Mouse (Mus musculus) CH12.LX (cell line): ENCODE results near the gene Amotl1. TPM values are rescaled to one million over a fixed set of nuclear protein-coding genes. Genes with fewer than 3 reads are reported as not detected.

ENCODE experiments used
- DNase-seq: peaks from one replicate; pipeline ENCODE4 v3.0.0-alpha.2; 2013; ENCODE audit errors: extremely low read depth
- H3K27ac ChIP-seq: 2 replicates; pipeline ENCODE4 v1.5.1; 2012; ENCODE audit warnings: low read depth, mild to moderate bottlenecking, control low read depth, moderate library complexity; ENCODE audit not compliant: insufficient read depth
- H3K27me3 ChIP-seq: replicated peaks from 2 replicates; pipeline ENCODE3; 2012; ENCODE audit warnings: inconsistent platforms
- H3K36me3 ChIP-seq, 2 experiments: replicated peaks in 1 of 2; 2 replicates each; pipeline versions ENCODE3 to v1.6.1; 2012; ENCODE audit warnings: inconsistent platforms in 1 of 2, low read length in 1 of 2, mild to moderate bottlenecking in 1 of 2, mixed read lengths in 1 of 2, moderate library complexity in 1 of 2; ENCODE audit not compliant: control insufficient read depth in 1 of 2, insufficient read depth in 1 of 2
- H3K4me1 ChIP-seq, 2 experiments: 2 replicates each; pipeline ENCODE4 v1.6.1; 2012; ENCODE audit warnings: inconsistent platforms in 1 of 2, moderate library complexity in 1 of 2; ENCODE audit not compliant: insufficient read depth in 2 of 2, control insufficient read depth in 1 of 2
- H3K4me2 ChIP-seq: 2 replicates; pipeline ENCODE4 v1.6.1; 2012; ENCODE audit warnings: low read depth, mild to moderate bottlenecking, control low read depth; ENCODE audit not compliant: poor library complexity, insufficient read depth, severe bottlenecking
- H3K4me3 ChIP-seq, 3 experiments: fragments of 150-350 bp in 1 of 3; sonication (generic) in 1 of 3; replicated peaks in 1 of 3; 2 replicates each; pipeline versions ENCODE3 to v1.5.1; 2011 to 2012; ENCODE audit warnings: low read depth in 2 of 3, low read length in 2 of 3, mild to moderate bottlenecking in 2 of 3, moderate library complexity in 2 of 3, control low read depth in 1 of 3, improper control_type of control experiment in 1 of 3, inconsistent platforms in 1 of 3, mixed read lengths in 1 of 3; ENCODE audit not compliant: poor library complexity in 1 of 3
- H3K79me2 ChIP-seq: replicated peaks from 2 replicates; pipeline ENCODE4 v1.6.1; 2012; ENCODE audit warnings: mild to moderate bottlenecking, moderate library complexity; ENCODE audit not compliant: control insufficient read depth, poor library complexity, insufficient read depth, severe bottlenecking; ENCODE audit errors: extremely low read depth
- H3K9ac ChIP-seq: 2 replicates; pipeline ENCODE4 v1.6.1; 2012; ENCODE audit warnings: low read depth, mild to moderate bottlenecking, control low read depth, moderate library complexity; ENCODE audit not compliant: insufficient read depth
- H3K9me3 ChIP-seq: replicated peaks from 2 replicates; pipeline ENCODE3; 2012; ENCODE audit warnings: low read length, inconsistent platforms, mixed read lengths
- CHD2 ChIP-seq: IDR thresholded peaks from 2 replicates; pipeline ENCODE4 v1.6.1; 2011; ENCODE audit warnings: low read length, improper control_type of control experiment
- CTCF ChIP-seq, 2 experiments: IDR thresholded peaks in 1 of 2; conservative IDR thresholded peaks in 1 of 2; 2 replicates each; pipeline ENCODE4 v1.5.1; 2011 to 2012; ENCODE audit warnings: low read depth in 2 of 2, low read length in 2 of 2, improper control_type of control experiment in 1 of 2, inconsistent platforms in 1 of 2, mild to moderate bottlenecking in 1 of 2, moderate library complexity in 1 of 2
- E2F4 ChIP-seq: IDR thresholded peaks from 2 replicates; pipeline ENCODE4 v1.6.1; 2011; ENCODE audit warnings: low read depth, low read length, improper control_type of control experiment; ENCODE audit not compliant: insufficient replicate concordance
- ELF1 ChIP-seq: IDR thresholded peaks from 2 replicates; pipeline ENCODE4 v1.6.1; 2014; ENCODE audit warnings: low read depth, mild to moderate bottlenecking, inconsistent platforms, low read length, improper control_type of control experiment
- EP300 ChIP-seq: IDR thresholded peaks from 2 replicates; pipeline ENCODE4 v1.6.1; 2011; ENCODE audit warnings: low read length, improper control_type of control experiment
- GABPA ChIP-seq: IDR thresholded peaks from 2 replicates; pipeline ENCODE4 v1.6.1; 2012; ENCODE audit warnings: low read depth, low read length, improper control_type of control experiment, inconsistent platforms; ENCODE audit not compliant: insufficient replicate concordance
- HCFC1 ChIP-seq: IDR thresholded peaks from 2 replicates; pipeline ENCODE4 v1.6.1; 2012; ENCODE audit warnings: low read depth, mild to moderate bottlenecking, inconsistent platforms, low read length, improper control_type of control experiment
- IRF4 ChIP-seq: IDR thresholded peaks from 2 replicates; pipeline ENCODE4 v1.6.1; 2014; ENCODE audit warnings: low read depth, mild to moderate bottlenecking, inconsistent platforms, low read length, improper control_type of control experiment
- MAFK ChIP-seq: IDR thresholded peaks from 2 replicates; pipeline ENCODE4 v1.6.1; 2011; ENCODE audit warnings: low read length, improper control_type of control experiment; ENCODE audit not compliant: insufficient replicate concordance
- MAX ChIP-seq: IDR thresholded peaks from 2 replicates; pipeline ENCODE4 v1.6.1; 2011; ENCODE audit warnings: low read length, improper control_type of control experiment
- MAZ ChIP-seq: IDR thresholded peaks from 2 replicates; pipeline ENCODE4 v1.6.1; 2012; ENCODE audit warnings: low read depth, mild to moderate bottlenecking, inconsistent platforms, low read length, improper control_type of control experiment, moderate library complexity
- MYC ChIP-seq: IDR thresholded peaks from 2 replicates; pipeline ENCODE4 v1.6.1; 2011; ENCODE audit warnings: low read depth, mild to moderate bottlenecking, improper control_type of control experiment, low read length
- NRF1 ChIP-seq: IDR thresholded peaks from 2 replicates; pipeline ENCODE4 v1.6.1; 2014; ENCODE audit warnings: low read depth, mild to moderate bottlenecking, inconsistent platforms, low read length, improper control_type of control experiment, moderate library complexity
- PAX5 ChIP-seq: IDR thresholded peaks from 2 replicates; pipeline ENCODE4 v1.6.1; 2012; ENCODE audit warnings: low read length, inconsistent platforms, mixed read lengths
- POLR2A ChIP-seq: IDR thresholded peaks from 2 replicates; pipeline ENCODE4 v1.6.1; 2011; ENCODE audit warnings: low read depth, mild to moderate bottlenecking, improper control_type of control experiment, low read length
- POLR2AphosphoS2 ChIP-seq: IDR thresholded peaks from 2 replicates; pipeline ENCODE4 v1.6.1; 2011; ENCODE audit warnings: low read depth, low read length, improper control_type of control experiment
- RAD21 ChIP-seq: IDR thresholded peaks from 2 replicates; pipeline ENCODE4 v1.6.1; 2011; ENCODE audit warnings: low read depth, mild to moderate bottlenecking, low read length, improper control_type of control experiment, moderate library complexity
- RCOR1 ChIP-seq: conservative IDR thresholded peaks from 2 replicates; pipeline ENCODE4 v1.6.1; 2012; ENCODE audit warnings: low read depth, mild to moderate bottlenecking, inconsistent platforms, low read length, improper control_type of control experiment
- SIN3A ChIP-seq: IDR thresholded peaks from 2 replicates; pipeline ENCODE4 v1.6.1; 2012; ENCODE audit warnings: low read length, improper control_type of control experiment, inconsistent platforms
- SMC3 ChIP-seq: IDR thresholded peaks from 2 replicates; pipeline ENCODE4 v1.6.1; 2011; ENCODE audit warnings: low read depth, low read length, improper control_type of control experiment
- TCF12 ChIP-seq: IDR thresholded peaks from 2 replicates; pipeline ENCODE4 v1.6.1; 2014; ENCODE audit warnings: low read depth, mild to moderate bottlenecking, inconsistent platforms, low read length, improper control_type of control experiment
- UBTF ChIP-seq: IDR thresholded peaks from 2 replicates; pipeline ENCODE4 v1.6.1; 2012; ENCODE audit warnings: low read depth, mild to moderate bottlenecking, inconsistent platforms, low read length, improper control_type of control experiment, moderate library complexity
- USF2 ChIP-seq: conservative IDR thresholded peaks from 2 replicates; pipeline ENCODE4 v1.6.1; 2011; ENCODE audit warnings: low read depth, low read length, improper control_type of control experiment
- ZKSCAN1 ChIP-seq: IDR thresholded peaks from 2 replicates; pipeline ENCODE4 v1.6.1; 2012; ENCODE audit warnings: low read depth, inconsistent platforms, low read length, improper control_type of control experiment, borderline replicate concordance
- ZMIZ1 ChIP-seq: IDR thresholded peaks from 2 replicates; pipeline ENCODE4 v1.6.1; 2012; ENCODE audit warnings: low read depth, mild to moderate bottlenecking, inconsistent platforms, low read length, improper control_type of control experiment
- ZNF384 ChIP-seq: IDR thresholded peaks from 2 replicates; pipeline ENCODE4 v1.6.1; 2012; ENCODE audit warnings: low read depth, low read length, improper control_type of control experiment, inconsistent platforms
- dilution Hi-C: fragments of 300-500 bp; cut with MboI; formaldehyde crosslinking; loops from 2 replicates; pipeline ENCODE4 v1.14.3; 2020; ENCODE audit warnings: low sequenced_read_pairs; ENCODE audit not compliant: extremely low pct_unique_long_range_greater_than_20kb, extremely low pct_ligation_motif_present
- in situ Hi-C: fragments of 300-500 bp; cut with MboI; formaldehyde crosslinking; loops from 3 replicates; pipeline ENCODE4 v1.14.3; 2019; ENCODE audit warnings: low sequenced_read_pairs, low pct_ligation_motif_present, low pct_unique_long_range_greater_than_20kb, mixed read lengths
- polyA plus RNA-seq: library from polyadenylated mRNA; unstranded; fragments of >175 nt; gene quantifications from 2 replicates; pipeline ENCODE4 v1.2.1, GENCODE M21; 2012; ENCODE audit warnings: low read depth; ENCODE audit not compliant: insufficient read length
- total RNA-seq, 2 experiments: library from RNA; depleted of rRNA; stranded (reverse); fragments of 300-350 nt in 1 of 2; fragments of >200 nt in 1 of 2; gene quantifications; 2 replicates each; pipeline ENCODE4 v1.2.3; 2012 to 2014

The Amotl1 gene
- total and polyA plus RNA-seq, 3 experiments: 0.93 to 2.7 (median 1.2) TPM

DNA sequence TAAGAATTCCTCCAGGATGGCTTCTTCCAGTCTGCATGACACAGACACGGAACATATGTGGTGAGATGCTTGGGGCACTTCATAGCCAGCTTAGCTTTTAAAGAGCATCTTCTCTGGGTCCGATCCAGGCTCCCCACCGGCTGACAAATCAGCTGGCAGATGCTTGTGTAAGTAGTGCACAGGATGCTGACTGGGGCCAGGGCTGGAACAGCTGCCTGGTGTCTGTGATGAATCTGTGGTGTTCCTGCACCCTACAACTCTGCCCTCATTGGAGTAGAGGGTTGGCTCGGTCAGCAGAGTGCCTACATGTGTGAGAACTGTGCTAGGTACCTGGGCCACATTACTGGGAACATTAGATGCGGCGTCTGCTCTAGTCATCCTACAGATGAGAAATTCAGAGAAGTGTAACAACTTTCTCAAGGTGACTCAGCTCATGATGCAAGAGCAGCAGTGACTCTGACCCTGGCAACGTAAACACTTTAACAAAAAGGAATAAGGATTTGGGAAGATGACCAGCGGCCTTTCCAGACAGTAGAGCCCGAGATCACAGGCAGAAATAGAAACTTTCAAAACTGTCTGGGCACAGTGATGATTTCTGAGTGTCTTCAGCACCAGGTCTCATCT is 109.9 kb downstream of the Amotl1 start:
- Histone ChIP-seq H3K36me3 (no peaks in the 10 kb centered on the region), H3K4me2 (no peak overlapping the region), H3K9ac (no peak overlapping the region), H3K27ac (no peak overlapping the region), H3K27me3 (no peaks in the 10 kb centered on the region), H3K9me3 (no peaks in the 10 kb centered on the region), H3K4me1 (0 out of 4 replicates have a peak, but pooled peaks cover 0 to 4% of the 10 kb centered on the region in 2 experiments), H3K4me3 (no peak overlapping the region), H3K79me2 (no peaks in the 10 kb centered on the region)
- in situ Hi-C loops: no loop called here
- no peak for DNase-seq
- dilution Hi-C loops: no loop called here
- TF ChIP-seq POLR2A (no peak), MAFK (no peak), RCOR1 (no peak), MYC (no peak), MAZ (no peak), SMC3 (no peak), USF2 (no peak), IRF4 (no peak), CHD2 (no peak), ZKSCAN1 (no peak), CTCF (conservative IDR thresholded peaks at IDR 0.05 in 1 of 2, IDR thresholded peaks at IDR 0.05 in 1 of 2; ENCODE audit: low read depth in 2 of 2, low read length in 2 of 2) (no peak), POLR2AphosphoS2 (no peak), UBTF (no peak), SIN3A (no peak), ELF1 (no peak), TCF12 (no peak), HCFC1 (no peak), EP300 (no peak), MAX (no peak), GABPA (no peak)

DNA sequence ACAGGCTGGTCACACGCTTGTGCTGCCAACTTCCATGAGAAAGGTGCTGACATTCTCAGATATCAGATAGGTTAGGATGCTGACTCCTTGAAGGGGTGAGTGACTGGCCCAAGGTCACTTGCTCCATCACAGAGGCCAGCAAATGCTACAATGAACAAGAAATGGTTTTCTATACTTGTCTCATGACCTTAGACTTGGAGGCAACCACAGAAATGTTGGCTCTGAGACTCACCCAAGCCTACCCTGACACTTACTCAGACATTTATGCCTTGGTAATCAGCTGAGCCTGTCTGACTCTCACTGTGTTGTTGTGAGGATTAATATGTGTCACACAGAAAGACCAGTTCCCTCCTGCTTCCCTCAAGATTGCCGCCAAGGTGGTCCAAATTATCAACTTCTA is 111.2 kb downstream of the Amotl1 start:
- no peaks in the 10 kb centered on the region for H3K27me3 ChIP-seq
- no peaks in the 10 kb centered on the region for H3K79me2 ChIP-seq
- H3K27ac ChIP-seq: no peak overlapping the region
- no peak overlapping the region for H3K4me2 ChIP-seq
- TF ChIP-seq E2F4 (no peak), RCOR1 (no peak), MYC (no peak), POLR2A (no peak), RAD21 (no peak), ZMIZ1 (no peak), ZNF384 (no peak), ZKSCAN1 (no peak), HCFC1 (no peak), ELF1 (no peak), PAX5 (no peak), SMC3 (no peak), NRF1 (no peak), CTCF (conservative IDR thresholded peaks at IDR 0.05 in 1 of 2, IDR thresholded peaks at IDR 0.05 in 1 of 2; ENCODE audit: low read depth in 2 of 2, low read length in 2 of 2) (no peak), MAFK (no peak)
- no peak overlapping the region for H3K9ac ChIP-seq
- 0 out of 4 replicates have a peak, but pooled peaks cover 0 to 2% of the 10 kb centered on the region in 2 experiments for H3K4me1 ChIP-seq
- dilution Hi-C loops: no loop called here
- in situ Hi-C loops: no loop called here
- no peak for DNase-seq
- no peaks in the 10 kb centered on the region for H3K9me3 ChIP-seq
- no peaks in the 10 kb centered on the region for H3K36me3 ChIP-seq
- H3K4me3 ChIP-seq: no peak overlapping the region
